Mouse (Mus musculus): ENCODE results near the gene Armh1. TPM values are rescaled to one million over a fixed set of nuclear protein-coding genes. Genes with fewer than 3 reads are reported as not detected.
A peak's percentile ranks its signal among the peaks of the same experiment; 100 is the strongest.

Gene Armh1
- polyA plus RNA-seq (2012; rRNA removed) = 0.19 and 0.24 TPM in 2 replicates

GRCm38 (mm10) chr4:117251801-117252316, at the start of gene Armh1, which contains the start of gene Tmem53:
TSS of gene Armh1 (minus strand) at chr4:117252125.
TSS of gene Tmem53 (plus strand) at chr4:117251951.
- peak; percentile 77 for DNase-seq (ENCODE audit: low spot score)

GRCm38 (mm10) chr4:117299921-117300320, 48.0 kb upstream of the Armh1 start:
- no peak for DNase-seq (ENCODE audit: low spot score)

GRCm38 (mm10) chr4:117297819-117298218, 45.9 kb upstream of the Armh1 start:
- no peak for DNase-seq (ENCODE audit: low spot score)

GRCm38 (mm10) chr4:117296849-117297593, 45.1 kb upstream of the Armh1 start:
- DNase-seq (ENCODE audit: low spot score) = no peak

- DNase-seq (ENCODE audit: low spot score) = no peak
These were observed 39.8 kb upstream of the Armh1 start for GRCm38 (mm10) chr4:117291696-117292095.

- DNase-seq (ENCODE audit: low spot score) = peak; percentile 76
These were observed 37.2 kb upstream of the Armh1 start for GRCm38 (mm10) chr4:117288927-117289801.

- no peak for DNase-seq (ENCODE audit: low spot score)
These were observed 36.5 kb upstream of the Armh1 start for GRCm38 (mm10) chr4:117288277-117288926.

- no peak for DNase-seq (ENCODE audit: low spot score)
These were observed 32.4 kb upstream of the Armh1 start for GRCm38 (mm10) chr4:117284363-117284762.

- DNase-seq (ENCODE audit: low spot score) = no peak
These were observed 31.6 kb upstream of the Armh1 start for GRCm38 (mm10) chr4:117283271-117284191.

GRCm38 (mm10) chr4:117281090-117281845, 29.3 kb upstream of the Armh1 start:
- DNase-seq (ENCODE audit: low spot score) = no peak

- no peak for DNase-seq (ENCODE audit: low spot score)
These were observed 28.5 kb upstream of the Armh1 start for GRCm38 (mm10) chr4:117280397-117280930.

GRCm38 (mm10) chr4:117279253-117279642, 27.3 kb upstream of the Armh1 start:
- DNase-seq (ENCODE audit: low spot score) = no peak

GRCm38 (mm10) chr4:117278381-117279252, 26.7 kb upstream of the Armh1 start:
- no peak for DNase-seq (ENCODE audit: low spot score)

- DNase-seq (ENCODE audit: low spot score) = no peak
These were observed 25.8 kb upstream of the Armh1 start for GRCm38 (mm10) chr4:117277687-117278086.

- DNase-seq (ENCODE audit: low spot score) = no peak
These were observed 25.1 kb upstream of the Armh1 start for GRCm38 (mm10) chr4:117277021-117277420.

GRCm38 (mm10) chr4:117276281-117276711, 24.4 kb upstream of the Armh1 start:
- DNase-seq (ENCODE audit: low spot score) = no peak

GRCm38 (mm10) chr4:117274720-117275119, 22.8 kb upstream of the Armh1 start:
- DNase-seq (ENCODE audit: low spot score) = no peak

- DNase-seq (ENCODE audit: low spot score) = no peak
These were observed 20.5 kb upstream of the Armh1 start for GRCm38 (mm10) chr4:117272459-117272858.

GRCm38 (mm10) chr4:117270278-117270677, 18.4 kb upstream of the Armh1 start:
- DNase-seq (ENCODE audit: low spot score) = peak; percentile 51
